Mouse (Mus musculus) cortical plate, adult 2 months (tissue): ENCODE data around the gene Fgfr2. TPM values are rescaled to one million over a fixed set of nuclear protein-coding genes. Genes with fewer than 3 reads are reported as not detected.

Source experiments
- H3K27ac ChIP-seq: fragments of 200-500 bp; 2 replicates; pipeline ENCODE4 v1.5.1; 2012; ENCODE audit warnings: low read length, control low read depth, inconsistent platforms; ENCODE audit not compliant: insufficient read depth
- H3K4me1 ChIP-seq: fragments of 200-500 bp; 2 replicates; pipeline ENCODE4 v1.6.1; 2011; ENCODE audit warnings: low read length; ENCODE audit not compliant: control insufficient read depth, insufficient read depth
- H3K4me3 ChIP-seq: fragments of 200-500 bp; 2 replicates; pipeline ENCODE4 v1.5.1; 2011; ENCODE audit warnings: mild to moderate bottlenecking, low read length, control low read depth; ENCODE audit not compliant: insufficient read depth
- CTCF ChIP-seq: fragments of 200-500 bp; IDR thresholded peaks from 2 replicates; pipeline ENCODE4 v1.5.1; 2011; ENCODE audit warnings: mild to moderate bottlenecking, control low read depth, low read length; ENCODE audit not compliant: insufficient read depth; ENCODE audit errors: extremely low read depth
- POLR2A ChIP-seq: fragments of 200-500 bp; IDR thresholded peaks from 2 replicates; pipeline ENCODE4 v1.6.1; 2011; ENCODE audit warnings: mild to moderate bottlenecking, low read length, control low read depth; ENCODE audit not compliant: insufficient read depth; ENCODE audit errors: extremely low read depth
- polyA plus RNA-seq: library from polyadenylated mRNA; depleted of rRNA; stranded (reverse); fragments of >200 nt; gene quantifications from 2 replicates; pipeline ENCODE4 v1.2.3, GENCODE M21; 2012

The Fgfr2 gene
- polyA plus RNA-seq, 1 experiment: 50.4 TPM

DNA sequence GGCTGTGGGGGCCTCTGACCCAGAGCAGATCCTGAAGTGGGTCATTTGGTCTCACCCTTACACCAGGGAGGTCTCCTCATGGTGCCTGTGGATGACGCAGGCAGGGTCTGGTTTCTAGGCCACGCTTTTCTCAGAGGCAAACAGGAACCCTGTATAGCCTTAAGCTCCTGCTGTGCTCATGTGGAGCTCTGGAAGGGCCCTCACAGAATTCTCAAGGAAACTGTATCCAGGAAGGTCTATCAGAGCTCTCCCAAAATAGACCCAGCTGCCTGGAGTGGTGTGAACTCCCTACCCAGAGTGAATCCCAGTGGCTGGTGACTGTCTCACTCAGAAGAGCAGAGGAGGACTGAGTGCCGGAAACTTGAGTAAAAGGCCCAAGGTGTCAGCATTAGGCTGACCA lies 468.7 kb downstream of the Fgfr2 start:
- Histone ChIP-seq H3K4me3 (no peak overlapping the region), H3K27ac (no peak overlapping the region), H3K4me1 (peaks cover 3% of the 10 kb centered on the region; the same call in 1 of the 2 replicates)
- TF ChIP-seq POLR2A: no peak
- TF ChIP-seq CTCF: no peak

DNA sequence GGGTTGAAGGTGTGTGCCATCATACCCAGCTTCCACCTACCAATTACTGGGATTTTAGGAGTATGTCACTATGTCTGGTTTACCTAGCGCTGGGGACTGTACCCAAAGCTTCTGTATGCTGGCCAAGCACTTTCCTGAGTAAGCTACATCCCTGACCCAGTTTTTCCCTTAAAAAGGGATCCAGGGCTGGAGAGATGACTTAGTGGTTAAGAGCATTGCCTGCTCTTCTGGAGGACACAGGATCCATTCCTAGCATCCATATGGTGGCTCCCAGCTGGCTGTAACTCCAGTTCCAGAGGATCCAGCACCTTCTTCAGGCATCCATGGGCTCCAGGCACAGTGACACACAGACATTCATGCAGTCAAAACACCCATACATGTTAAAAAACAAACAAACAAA lies 476.6 kb downstream of the Fgfr2 start:
- Histone ChIP-seq H3K4me3 (no peak overlapping the region), H3K27ac (no peak overlapping the region), H3K4me1 (no peaks in the 10 kb centered on the region)
- no peak for TF ChIP-seq CTCF
- TF ChIP-seq POLR2A: no peak

DNA sequence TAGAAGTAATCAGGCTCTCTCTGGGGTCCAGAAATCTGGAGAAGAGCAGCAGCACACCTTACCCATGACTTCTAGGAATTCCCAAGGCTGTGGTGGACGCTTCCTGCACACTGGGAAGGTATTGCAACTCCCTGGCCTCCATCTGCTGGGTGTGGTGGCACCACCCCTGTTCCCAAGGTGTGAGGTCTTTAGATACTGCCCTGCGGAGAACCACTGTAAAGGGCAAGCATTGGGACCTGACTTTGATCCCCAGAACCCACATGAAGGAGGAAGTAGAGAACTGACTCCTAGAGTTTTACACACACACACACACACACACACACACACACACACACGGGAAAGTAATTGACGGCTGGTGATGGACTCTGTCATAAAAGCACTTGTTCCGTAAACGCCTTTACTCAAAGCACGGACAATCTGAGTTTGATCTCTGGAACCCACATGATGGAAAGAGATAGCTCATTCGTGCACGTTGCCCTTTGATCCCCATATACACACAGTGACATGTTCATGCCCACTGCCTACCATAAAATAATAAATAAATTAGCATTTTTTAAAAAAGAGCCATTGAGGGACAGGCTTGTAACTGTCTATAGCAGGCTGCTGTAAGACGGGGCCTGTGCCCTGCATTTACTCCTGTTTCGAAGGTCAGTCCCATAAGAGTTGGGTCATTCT lies 478.4 kb downstream of the Fgfr2 start:
- Histone ChIP-seq H3K4me3 (no peak overlapping the region), H3K4me1 (no peaks in the 10 kb centered on the region), H3K27ac (no peak overlapping the region)
- TF ChIP-seq POLR2A (no peak), CTCF (no peak)

DNA sequence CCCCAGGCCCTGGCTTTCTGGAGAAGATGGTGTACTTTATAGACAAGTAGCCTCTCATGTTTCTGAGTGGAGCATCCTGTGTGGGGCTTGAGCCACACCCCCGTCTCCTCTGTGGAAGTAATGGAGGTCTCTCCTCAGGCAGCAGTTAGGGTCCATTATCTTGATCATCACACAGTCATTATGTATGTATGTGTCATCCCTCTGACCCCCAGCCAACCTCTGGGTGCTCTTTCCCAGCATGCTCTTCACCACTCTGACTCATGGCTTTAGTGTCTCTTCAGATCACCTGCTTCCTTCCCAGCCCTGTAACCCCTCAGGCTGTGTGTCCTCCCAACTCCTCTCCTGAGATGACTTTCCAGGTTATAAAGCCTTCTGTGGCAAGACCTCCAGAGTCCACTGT lies 481.5 kb downstream of the Fgfr2 start:
- H3K4me1 ChIP-seq: no peaks in the 10 kb centered on the region
- no peak overlapping the region for H3K27ac ChIP-seq
- TF ChIP-seq CTCF (no peak), POLR2A (no peak)
- no peak overlapping the region for H3K4me3 ChIP-seq

- Histone ChIP-seq H3K4me3 (no peak overlapping the region), H3K27ac (no peak overlapping the region), H3K4me1 (no peaks in the 10 kb centered on the region)
- TF ChIP-seq CTCF: no peak
- no peak for TF ChIP-seq POLR2A
Measured at GRCm38 (mm10) chr7:132640946-132641345, 482.2 kb downstream of the Fgfr2 start.

DNA sequence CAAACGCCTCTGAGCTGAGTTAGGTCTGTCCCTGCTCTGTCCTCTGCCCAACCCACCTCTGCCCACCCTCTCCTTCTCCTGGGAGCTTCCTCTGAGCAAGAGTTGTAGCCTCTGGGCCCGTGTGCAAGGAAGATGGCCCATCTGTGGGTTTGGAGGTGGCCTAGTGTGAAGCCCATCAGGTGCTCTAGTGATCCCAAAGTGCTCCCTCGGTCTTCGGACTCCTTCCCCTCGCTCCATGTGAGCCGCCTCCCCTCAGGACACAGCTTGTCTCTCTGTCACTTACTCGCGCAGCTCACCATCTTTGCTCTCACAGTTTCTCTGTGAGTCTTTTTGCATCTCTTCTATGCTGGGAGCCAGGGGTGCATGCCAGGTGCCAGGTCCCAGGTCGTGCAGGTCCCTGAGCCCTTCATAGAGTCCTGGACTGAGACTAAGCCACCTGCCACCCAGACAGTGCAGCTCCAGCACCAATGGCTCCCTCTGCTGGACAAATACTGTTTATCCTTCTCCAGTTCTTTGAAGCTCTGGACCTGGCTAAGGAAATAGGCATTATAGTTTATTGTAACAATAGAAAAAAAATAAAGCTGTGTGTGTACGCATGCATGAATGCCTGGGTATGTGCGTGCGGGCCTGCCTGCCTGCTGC lies 484.6 kb downstream of the Fgfr2 start:
- H3K4me3 ChIP-seq: no peak overlapping the region

DNA sequence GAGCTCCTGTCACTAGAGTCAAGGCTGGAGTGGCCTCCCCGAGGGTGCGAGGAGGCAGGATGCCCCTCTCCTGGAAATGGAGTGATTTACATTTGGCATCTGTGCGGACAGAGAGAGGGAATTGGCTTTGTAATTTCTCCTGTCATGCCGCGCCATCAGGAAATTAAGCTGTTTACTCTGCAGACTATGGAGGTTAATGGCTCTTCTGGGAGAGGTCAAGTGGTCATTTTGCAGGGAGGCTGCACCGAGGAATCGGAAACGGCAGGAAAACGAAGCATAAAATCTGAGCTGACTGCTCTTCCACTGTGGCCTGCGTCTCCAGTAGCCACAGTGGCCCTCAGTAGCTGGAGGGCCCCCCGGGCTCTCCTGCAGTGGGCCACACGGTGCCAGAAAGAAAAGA lies 485.9 kb downstream of the Fgfr2 start:
- Histone ChIP-seq H3K4me1 (no peaks in the 10 kb centered on the region), H3K4me3 (no peak overlapping the region), H3K27ac (no peak overlapping the region)
- no peak for TF ChIP-seq POLR2A
- no peak for TF ChIP-seq CTCF

More for the DNA sequence above, 484.6 kb downstream of the Fgfr2 start:
- Histone ChIP-seq H3K27ac (no peak overlapping the region), H3K4me1 (no peaks in the 10 kb centered on the region)
- TF ChIP-seq POLR2A: no peak
- peak; percentile 79 for TF ChIP-seq CTCF

DNA sequence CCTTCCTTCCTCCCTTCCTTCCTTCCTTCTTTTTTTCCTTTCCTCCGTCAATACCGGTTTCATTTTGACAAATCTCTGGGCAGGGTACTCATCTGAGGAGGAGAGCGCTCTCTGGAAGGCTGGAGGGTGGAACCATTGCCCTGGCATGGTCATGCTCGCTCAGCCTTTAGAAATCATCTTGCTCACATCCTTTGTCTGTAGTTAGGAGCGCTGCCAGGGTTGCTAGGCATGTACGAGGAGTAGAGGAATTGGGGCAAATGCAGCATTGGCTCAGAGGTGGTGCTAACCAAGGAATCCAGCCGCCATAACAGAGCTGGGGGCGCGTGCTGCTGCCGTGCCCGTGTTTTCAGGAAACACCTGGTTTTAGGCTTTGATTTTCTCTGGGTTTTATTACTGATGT lies 491.8 kb downstream of the Fgfr2 start:
- H3K27ac ChIP-seq: no peak overlapping the region
- no peak overlapping the region for H3K4me3 ChIP-seq
- 0 out of 2 replicates have a peak, but pooled peaks cover 2% of the 10 kb centered on the region for H3K4me1 ChIP-seq
- TF ChIP-seq POLR2A: no peak
- TF ChIP-seq CTCF: no peak

DNA sequence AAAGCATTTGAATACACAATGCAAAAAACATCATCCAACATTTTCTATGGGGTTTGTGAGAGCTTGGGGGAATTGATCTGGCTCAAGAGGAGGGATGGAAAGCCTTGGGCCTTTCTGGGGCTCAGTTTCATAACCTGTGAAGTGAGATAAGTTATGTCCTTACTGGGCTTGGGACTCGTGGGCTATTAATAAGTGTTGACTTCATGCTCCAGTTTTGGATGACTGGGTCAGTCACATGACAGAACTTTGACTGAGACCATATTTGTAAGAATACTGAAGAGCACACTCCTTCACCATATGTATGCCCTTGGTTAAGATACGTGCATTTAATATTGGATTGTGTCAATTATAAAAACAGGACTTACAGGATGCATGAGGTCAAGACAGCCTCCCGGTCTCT lies 495.7 kb downstream of the Fgfr2 start:
- TF ChIP-seq POLR2A (no peak), CTCF (no peak)
- H3K4me1 ChIP-seq: 0 out of 2 replicates have a peak, but pooled peaks cover 2% of the 10 kb centered on the region
- no peak overlapping the region for H3K27ac ChIP-seq
- no peak overlapping the region for H3K4me3 ChIP-seq

GRCm38 (mm10) chr7:132626174-132626573 lies 497.0 kb downstream of the Fgfr2 start:
- Histone ChIP-seq H3K27ac (no peak overlapping the region), H3K4me3 (no peak overlapping the region), H3K4me1 (0 out of 2 replicates have a peak, but pooled peaks cover 2% of the 10 kb centered on the region)
- TF ChIP-seq POLR2A (no peak), CTCF (no peak)
